Mouse (Mus musculus): Measurements from ENCODE around the gene Lamtor2.

Lamtor2 gene

DNA sequence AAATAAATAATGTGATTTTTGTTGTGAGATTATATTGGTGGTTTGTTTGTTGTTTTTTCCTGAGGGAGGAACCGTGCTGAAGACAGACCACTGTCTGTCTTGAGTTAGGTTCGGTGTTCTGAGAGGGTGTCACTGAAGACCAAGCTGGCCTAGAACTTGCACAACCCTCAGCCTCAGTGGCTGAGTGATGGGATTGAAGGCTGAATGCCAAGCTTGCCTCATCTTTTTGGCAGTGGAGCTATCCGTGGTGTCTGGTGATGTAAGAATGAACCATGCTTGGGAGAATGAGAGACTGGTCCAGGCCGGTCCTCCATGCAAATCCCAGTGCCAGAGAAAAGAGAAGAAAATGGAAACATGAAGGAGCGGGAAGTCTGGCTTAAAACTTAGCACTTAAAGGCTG, 16.8 kb upstream of the Lamtor2 start:
- intact Hi-C loops (cut with DNase I) = no loop called here

DNA sequence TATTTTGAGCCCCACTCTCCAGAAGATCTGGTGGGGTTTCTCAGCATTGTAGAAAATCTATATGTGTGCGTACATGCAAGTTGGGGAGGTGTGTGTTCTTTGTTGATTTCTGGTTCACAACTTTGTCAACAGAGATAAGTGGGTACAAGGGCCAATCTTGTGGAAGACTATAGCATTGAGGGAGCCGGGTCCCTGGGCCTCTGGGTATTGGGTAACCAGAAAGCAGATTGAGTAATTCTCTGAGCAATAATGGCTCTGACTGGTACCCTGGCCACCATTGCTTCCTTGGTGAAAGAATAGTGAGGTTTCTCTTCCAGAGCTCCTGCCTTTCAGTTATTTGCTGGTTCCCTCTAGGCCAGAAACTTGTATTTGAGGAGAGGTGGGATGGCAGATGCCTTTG, 16.2 kb upstream of the Lamtor2 start:
- intact Hi-C loops (cut with DNase I) = no loop called here

DNA sequence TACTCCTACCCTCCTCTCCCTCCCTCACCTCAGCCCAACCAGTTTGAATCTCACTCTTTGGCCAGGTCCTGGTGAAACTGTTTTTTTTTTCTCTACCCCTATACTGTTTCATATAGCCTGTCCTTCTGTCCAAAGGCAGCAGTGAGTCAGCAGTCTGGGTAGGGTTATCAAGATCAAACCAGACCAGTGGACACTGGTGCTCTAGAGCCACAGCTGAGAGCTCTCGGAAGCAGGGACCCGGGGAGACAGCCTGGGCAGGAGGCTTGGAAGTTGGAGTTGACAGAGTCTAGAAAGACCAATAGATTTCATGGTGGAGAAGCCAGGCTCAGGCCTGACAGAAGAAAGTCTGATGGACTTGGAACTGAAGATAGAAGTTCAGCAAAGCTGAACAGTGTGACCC, 15.7 kb upstream of the Lamtor2 start:
- intact Hi-C loops (cut with DNase I) = no loop called here

DNA sequence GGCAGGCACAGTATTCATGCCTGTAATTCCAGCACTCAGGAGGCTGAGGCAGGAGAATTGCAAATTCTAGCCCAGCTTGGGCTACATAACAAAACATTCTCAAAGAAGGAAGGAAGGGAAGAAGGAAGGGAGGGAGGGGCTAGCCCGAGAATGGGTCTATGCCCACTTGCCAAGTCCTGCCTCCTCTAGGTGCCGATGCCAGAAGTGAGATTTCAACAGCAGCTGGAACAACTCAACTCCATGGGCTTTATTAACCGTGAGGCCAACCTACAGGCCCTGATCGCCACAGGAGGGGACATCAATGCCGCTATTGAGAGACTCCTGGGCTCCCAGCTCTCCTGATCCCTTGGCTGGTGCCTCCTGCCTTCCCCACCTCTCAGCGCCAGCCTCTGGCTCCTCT, 15.0 kb upstream of the Lamtor2 start:
- intact Hi-C loops (cut with DNase I) = no loop called here

DNA sequence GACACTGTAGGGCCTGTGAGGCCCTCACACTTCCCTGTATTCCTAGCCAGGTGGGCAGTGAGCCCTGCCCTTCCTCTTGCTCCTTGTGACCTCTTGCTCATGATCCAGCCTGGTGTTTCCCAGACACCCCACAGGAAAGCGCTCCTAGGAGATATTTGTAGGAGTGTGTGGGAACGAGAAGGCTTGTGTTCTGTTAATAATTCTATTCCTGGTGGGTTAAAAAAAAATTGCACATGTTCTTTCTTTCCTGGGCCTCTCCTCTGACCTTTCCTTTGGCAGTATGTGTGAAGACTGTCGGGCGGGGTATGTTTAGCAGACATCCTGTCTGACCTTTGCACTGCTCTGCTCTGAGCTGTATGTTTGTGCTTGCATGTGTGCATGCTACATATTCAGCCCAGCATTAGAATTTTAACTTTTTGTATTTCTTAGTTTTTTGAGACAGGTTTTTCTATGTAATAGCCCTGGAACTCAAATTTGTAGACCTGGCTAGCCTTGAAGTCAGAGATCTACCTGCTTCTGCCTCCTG, 13.7 kb upstream of the Lamtor2 start:
- intact Hi-C loops (cut with DNase I) = no loop called here

DNA sequence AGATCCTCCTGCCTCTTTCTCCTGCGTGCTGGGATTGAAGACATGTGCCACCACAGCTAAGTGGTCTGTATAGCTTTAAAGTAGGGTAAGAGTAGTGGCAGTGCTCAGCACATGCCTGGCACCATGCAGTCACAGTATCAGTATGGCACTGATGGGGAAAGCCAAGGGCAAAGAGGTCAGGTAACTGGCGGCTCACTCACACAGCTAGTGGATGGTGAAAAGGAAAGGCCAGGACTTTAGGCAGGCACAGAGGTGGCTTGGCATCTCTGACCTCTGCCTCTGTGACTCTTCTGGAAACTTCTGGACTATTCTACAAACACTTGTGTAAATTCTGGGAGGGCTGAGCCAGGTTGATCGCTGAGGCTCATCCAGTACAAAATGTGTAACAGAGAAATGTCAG, 13.2 kb upstream of the Lamtor2 start:
- intact Hi-C loops (cut with DNase I) = no loop called here

DNA sequence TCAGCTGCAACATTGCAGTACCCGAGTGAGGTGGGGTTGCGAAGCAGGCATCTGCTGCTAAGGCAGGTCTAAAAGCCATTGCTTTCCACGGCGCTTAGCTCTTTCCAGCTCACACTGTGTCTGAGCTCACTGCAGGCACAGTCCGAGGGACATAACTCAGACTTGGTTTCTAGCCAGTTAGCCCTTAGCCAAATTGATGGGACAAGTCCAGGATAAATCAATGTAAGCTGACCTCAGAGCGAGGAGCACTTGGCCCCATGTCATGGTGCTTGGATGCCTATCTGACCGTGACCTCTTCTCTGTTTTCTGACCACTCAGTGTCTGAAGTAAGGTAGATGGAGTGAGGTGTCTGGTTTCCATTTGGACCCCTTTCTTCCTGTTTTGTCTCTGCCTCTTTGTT, 11.1 kb upstream of the Lamtor2 start:
- intact Hi-C loops (cut with DNase I) = no loop called here

DNA sequence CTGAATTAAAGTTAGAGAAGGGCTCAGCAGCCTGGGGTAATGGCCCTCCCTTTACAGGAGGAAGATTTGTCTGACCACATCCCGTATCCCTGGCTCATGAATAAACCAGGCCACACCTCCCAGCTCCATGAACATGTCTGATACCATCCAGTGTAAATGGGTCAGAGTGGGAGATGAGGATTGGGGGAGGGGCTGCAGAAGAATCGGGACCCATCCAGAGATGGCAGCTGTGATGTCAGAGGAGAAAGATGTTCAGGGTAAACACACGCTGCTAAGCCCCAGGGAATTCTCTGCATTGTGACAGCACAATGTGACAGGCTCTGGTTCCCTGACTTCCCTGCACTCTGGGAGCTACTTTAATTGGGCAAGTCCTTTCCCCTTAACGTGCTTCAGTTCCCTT, 10.6 kb upstream of the Lamtor2 start:
- intact Hi-C loops (cut with DNase I) = no loop called here

DNA sequence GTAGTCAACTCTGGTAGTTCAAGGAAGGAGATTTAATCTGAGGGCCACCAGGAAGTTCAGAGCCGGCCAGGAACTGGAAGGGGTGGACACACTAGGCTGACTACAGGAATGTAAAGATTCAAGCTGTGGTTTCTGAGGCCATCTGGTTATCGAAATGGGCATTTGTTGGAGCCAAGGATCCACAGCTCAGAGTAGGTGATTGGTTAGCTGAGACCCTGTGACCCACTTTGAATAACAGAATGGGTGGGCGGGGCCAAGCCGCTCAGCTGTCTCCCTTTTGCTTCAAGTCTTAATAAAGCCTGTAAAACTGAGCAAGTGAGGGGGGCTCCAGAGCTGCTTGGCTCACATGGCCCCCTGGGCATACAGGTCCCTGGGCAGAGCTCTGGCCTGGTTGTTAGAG, 9.1 kb upstream of the Lamtor2 start:
- intact Hi-C loops (cut with DNase I) = no loop called here

DNA sequence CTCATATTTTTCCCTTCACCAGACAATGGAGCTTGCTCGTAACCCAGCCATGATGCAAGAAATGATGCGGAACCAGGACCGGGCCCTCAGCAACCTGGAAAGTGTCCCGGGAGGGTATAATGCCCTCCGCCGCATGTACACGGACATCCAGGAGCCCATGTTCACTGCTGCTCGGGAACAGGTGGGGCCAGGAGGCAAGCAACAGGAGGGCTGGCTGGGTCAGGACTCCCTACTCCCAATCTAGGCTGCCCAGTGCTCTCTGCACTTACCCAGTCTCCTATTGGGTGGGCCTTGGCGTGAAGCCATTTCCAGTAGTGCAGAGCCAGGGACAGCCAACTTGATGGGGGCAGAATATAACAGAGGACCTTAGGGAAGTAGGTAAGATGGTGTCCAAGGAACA, 6.7 kb upstream of the Lamtor2 start:
- intact Hi-C loops (cut with DNase I) = no loop called here

DNA sequence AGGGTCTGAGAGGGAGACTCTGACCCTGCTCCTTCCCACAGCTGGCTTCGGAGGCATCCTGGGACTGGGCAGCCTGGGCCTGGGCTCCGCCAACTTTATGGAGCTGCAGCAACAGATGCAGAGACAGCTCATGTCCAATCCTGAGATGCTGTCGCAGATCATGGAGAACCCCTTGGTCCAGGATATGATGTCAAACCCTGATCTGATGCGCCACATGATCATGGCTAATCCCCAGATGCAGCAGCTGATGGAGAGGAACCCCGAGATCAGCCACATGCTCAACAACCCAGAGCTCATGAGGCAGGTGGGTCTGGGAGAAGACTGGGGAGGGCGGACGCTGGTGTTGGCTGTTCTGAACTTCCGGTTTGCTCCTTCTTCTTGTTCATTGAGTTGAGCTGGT, 3.7 kb upstream of the Lamtor2 start:
- intact Hi-C loops (cut with DNase I) = no loop called here

DNA sequence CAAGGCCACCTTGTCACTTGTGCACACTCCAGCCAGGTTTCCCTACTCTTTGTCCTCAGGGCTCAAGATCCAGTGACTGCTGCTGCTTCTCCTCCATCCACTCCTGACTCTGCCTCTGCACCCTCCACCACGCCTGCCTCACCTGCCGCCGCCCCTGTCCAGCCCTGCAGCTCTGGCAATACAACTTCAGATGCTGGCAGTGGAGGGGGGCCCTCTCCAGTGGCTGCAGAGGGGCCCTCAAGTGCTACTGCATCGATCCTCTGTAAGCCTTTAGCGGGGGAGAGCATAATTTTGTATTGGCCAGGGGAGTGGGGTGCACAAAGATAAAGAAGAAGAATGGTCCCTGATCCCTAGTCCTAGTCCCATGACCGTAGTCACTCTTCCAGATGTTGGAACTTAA, 2.9 kb upstream of the Lamtor2 start:
- intact Hi-C loops (cut with DNase I) = no loop called here

DNA sequence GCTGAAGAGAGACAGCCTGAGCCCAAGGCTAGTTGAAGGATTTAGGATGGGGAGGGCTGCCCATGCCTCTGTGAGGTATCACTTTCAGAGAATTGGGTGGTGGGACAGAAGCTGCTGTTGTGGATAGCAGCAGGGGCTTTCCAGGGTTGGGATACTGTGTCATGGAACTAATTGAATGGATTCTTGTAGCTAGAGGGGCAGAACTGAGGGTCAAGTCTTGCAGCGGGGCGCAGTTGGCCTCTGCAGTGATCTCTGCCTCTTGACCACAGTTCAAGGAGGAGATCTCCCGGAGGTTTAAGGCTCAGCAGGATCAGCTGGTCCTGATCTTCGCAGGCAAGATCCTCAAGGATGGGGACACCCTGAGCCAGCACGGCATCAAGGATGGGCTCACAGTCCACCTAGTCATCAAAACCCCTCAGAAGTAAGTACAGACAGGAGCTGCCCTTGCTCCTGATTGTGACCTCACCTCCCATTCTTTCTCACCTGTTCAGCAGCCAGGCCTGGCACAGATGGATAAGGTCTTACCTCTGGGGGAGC, 2.3 kb upstream of the Lamtor2 start:
- intact Hi-C loops (cut with DNase I) = no loop called here

DNA sequence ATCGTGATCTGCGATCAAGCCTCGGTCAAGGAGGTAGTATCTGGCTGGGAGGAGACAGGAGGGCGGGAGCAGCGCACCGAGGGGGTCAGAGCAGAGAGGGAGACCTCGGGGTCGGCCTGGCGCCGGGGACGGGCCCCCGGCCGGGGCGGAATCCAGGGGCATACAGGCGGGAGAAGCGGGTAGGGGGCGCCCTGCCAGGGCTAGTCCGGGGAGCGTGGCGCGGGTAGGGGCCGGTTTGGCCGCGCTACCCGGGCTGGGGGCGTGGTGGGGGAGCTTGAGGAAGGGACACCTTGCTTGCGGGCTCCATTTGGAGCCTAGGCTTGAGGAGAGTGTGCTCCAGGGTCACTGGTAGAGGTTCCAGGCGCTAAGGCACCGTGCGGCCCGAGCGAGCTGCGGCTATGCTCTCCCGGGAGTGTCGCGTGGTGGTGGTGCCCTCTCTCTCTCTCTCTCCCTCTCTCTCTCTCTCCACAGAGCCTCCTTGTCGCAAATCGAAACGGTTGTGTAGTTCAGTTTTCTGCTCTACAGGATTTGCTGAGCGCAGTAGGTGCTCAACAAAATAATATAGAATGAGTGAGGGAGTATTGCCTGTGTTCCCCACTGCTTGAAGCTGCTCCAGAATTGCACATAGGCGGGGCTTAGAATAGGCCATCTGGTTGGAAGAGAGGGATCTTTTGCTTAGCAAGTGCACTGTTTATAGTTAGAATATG, 1.2 kb upstream of the Lamtor2 start:
- intact Hi-C loops (cut with DNase I) = no loop called here

DNA sequence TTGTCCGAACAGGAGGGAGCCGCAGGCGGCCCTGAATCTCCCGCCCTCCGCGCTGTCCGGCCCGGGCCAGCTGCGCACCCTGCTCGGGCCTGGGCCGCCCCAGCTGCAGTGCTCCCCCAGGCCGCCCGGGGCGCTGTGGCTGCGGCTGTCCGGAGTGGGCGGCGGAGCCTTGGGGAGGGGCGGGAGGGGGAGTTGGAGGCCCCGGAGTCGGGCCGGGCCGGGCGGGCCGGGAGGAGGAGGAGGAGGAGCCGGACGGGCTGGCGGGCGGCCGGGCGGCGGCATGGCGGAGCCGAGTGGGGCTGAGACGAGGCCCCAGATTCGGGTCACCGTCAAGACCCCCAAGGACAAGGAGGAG, 628 bp upstream of the Lamtor2 start, which contains the start of gene Ubqln4:
TSS of gene Ubqln4 (plus strand) at position 234 of the 355 bp plus-strand sequence.
- intact Hi-C loops (cut with DNase I) = no loop called here

DNA sequence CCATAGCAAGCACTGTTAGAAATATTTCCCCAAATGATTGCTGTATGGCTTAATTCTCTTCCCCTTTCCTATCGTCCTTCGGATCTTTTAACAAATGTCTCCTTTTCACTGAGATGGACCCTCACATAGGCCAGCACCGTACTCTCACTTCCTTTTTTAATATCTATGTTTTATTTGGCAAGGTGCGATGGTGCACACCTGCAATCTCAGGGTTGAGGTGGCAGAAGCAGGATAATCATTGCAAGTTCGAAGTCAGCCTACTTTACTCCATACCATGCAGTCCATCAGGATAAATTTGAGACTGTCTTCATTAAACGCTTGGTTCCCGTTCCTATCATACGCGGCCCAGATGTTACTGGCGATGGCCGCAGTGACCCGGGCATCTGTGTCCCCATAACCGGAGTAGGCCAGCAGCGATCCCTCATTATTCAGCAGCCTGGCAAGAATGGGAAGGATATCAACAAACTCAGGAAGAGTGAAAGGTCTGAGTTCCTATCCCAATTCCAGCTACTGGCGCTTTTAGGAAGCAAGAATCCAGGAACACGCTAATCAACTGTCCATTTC, 710 bp downstream of the Lamtor2 start:
- intact Hi-C loops (cut with DNase I) = no loop called here

DNA sequence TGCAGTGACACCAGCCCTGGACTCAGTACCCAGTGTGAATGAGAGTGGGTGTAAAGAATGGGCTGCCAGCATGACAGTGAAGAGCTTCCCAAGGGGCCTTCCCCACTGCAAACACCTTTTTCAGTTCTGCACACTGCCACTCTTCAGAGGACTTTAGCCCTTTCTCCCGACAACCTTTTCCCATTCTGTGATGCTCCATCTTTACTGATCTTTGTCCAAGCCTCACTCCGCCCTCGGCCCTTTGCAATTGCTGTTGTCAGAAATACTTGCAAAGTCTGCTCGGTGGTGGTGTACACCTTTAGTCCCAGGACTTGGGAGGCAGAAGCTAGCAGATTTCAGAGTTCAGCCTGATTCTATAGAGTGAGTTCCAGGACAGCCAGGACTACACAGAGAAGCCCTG, 1.3 kb downstream of the Lamtor2 start:
- intact Hi-C loops (cut with DNase I) = no loop called here

DNA sequence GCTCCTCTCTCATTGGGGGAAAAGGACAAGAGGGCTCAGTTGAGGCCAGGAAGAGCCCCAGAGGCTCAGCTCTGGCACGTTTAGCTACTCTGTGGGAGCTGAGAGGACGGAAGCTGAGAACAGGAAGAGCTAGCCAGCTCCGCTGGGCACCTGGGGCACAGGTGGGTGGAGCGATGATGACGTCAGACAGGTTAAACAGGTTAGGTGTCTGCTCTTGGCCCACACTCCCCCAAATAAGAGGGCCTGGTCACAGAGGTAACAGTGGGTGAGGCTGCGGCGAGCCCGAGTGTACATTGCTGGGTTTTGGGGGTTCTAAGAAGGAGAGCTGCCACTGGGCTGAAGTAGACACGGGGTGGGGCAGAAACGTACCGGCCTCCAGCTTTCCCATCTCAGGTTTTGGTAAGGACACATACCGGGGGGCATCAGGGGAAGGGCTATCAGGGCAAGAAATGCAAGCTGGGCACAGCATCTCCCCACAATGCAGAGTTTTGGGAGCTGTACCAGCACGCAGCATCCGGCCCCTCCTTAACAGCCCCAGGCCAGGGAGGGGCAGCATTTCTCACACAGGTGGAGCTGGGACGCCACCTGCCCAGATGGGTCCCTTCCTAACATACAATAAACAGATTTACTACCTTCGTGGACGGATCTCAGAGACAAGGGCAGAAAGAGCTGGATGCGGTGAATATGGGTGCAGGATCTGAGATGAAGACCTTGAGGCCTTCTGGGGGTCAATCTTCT, 4.5 kb downstream of the Lamtor2 start, which contains the start of gene Rab25:
TSS of gene Rab25 (minus strand) at position 121 of the 738 bp plus-strand sequence.
- intact Hi-C loops (cut with DNase I) = no loop called here

DNA sequence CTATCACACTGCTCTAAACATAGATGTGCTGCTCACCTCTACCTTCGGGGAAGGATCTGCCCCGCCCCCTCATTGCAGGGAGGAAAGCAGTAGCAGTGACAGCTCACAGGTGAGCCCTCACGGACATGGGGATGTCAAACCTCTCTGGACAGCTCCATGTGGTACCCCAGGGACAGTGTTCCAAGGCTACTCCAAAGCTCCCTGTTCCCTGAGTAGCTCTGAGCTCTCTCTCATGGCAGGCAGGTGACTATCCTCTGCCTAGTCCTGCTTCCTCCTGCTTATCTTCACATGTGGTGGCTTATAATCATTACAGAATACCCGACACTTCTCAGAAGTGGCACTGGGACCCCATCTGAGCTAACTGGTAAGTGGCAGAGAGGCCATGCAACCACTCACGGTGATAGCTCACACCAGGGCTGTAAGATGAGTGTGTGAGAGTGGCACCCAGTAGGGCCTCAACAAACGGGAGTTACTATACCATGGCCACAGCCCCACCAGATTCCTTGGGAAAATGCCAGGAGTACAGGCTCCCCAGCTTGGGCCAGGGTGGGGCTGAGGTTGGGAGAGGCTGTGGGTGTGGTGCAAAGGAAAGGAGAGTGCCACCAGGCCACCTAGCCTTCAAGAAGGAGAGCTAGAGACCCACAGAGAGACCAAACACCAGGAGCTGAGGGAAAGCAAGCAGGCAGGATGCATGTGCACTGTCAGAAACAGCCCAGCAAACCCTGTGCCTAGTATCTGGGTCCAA, 6.0 kb downstream of the Lamtor2 start:
- intact Hi-C loops (cut with DNase I) = no loop called here

DNA sequence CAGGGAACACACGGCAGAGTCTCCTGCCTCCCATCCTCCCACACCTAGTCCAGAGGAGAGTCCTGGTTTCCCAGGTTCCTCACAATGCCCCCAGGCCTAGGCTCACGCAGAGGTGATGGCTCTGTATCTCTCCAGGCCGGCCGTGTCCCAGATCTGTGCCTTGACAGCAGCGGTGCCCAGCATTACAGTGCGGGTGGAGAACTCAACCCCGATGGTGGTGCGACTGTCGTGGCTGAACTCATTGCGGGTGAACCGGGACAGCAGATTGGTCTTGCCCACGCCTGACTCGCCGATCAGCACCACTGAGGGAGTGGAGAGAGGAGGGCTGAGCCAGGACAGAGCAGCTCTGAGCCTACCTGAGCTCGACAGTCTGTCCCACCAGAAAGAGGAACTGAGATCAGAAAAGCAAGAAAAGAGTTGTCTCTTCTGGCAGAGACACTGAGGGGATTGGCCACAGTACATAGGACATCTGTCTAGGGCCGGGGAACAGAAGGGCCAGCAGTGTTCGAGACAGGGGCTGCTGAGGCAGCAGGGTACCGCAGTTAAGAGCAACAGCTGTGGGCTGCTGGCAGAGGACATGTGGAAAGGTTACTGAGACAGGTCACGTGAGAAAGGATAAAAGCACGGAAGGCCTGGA, 7.8 kb downstream of the Lamtor2 start:
- intact Hi-C loops (cut with DNase I) = loop anchor here (5.0 kb wide), 1 partner anchor 57 kb away; no protein-coding TSS in a partner anchor

DNA sequence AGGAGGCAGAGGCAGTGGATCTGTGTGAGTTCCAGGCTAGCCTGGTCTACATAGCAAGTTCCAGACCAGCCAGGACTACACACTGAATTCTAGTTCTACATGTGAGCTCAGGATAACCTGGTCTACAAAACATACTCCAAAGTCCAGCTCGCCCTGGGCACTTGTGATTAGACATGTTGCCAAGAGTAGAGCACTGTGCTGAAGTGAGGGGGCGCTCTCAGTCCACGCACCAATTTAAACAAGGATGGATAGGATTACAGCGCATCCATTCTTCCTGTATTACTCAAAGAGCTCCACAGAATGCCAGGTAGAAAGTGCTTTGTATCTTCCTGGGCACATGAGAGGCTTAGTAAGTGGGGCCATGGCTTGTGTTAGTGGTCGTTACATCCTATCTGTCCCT, 8.4 kb downstream of the Lamtor2 start:
- intact Hi-C loops (cut with DNase I) = loop anchor here (5.0 kb wide), 1 partner anchor 58 kb away; no protein-coding TSS in a partner anchor

All from adrenal gland (tissue).